Mouse (Mus musculus) megakaryocyte-erythroid progenitor cell, adult 5-6 weeks (primary cell): ENCODE measurements around the gene Pom121. TPM values are rescaled to one million over a fixed set of nuclear protein-coding genes. Genes with fewer than 3 reads are reported as not detected.
"Not testable (repeated sequence)": the region's sequence is repeated elsewhere in the genome, so short reads cannot be mapped to it uniquely, and the experiment has no call there.

Experiments
- ATAC-seq: replicated peaks from 2 replicates; pipeline ENCODE4 v1.8.0; 2016; ENCODE audit warnings: mild to moderate bottlenecking, inconsistent platforms; ENCODE audit not compliant: severe bottlenecking, poor library complexity, low FRiP score, low TSS enrichment
- total RNA-seq, 2 experiments: library from RNA; stranded (forward) in 1 of 2; stranded (reverse) in 1 of 2; fragments of 200-1000, 215-1000 nt in 1 of 2; fragments of >200 nt in 1 of 2; fragmentation: Nextera tagmentation in 1 of 2; gene quantifications; 2 replicates each; pipeline ENCODE4 v1.2.3; 2014 to 2017

Pom121 gene
- total RNA-seq, 2 experiments from 2014 or later, result 11.1 to 90.6 TPM

- peak; percentile 55 for ATAC-seq
Measured at GRCm38 (mm10) chr5:135369787-135370654, 24.3 kb downstream of the Pom121 start, which contains the start of gene Nsun5. Gene Nsun5 (plus strand): TSS chr5:135369953.

GRCm38 (mm10) chr5:135369196-135369595 lies 25.1 kb downstream of the Pom121 start:
- not testable (repeated sequence) for ATAC-seq

DNA sequence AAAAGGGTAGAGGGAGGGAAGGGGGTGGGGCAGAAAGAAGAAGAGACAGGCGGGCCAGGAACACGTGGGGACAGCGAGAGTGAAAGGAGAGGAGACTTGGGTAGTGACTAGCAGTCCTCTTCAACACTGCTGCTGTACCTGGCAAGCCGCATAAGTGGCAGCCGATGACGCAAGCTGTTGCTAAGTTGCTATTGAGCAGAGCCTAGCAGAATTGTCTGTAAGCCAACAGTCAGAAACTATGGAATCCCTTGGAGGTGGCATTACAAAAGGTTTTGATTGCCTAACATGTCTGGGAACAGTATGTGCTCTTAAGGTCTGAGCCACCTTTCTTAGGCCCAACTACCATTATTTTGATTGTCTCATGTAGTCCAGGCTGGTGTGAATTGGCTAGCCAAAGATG lies 26.0 kb downstream of the Pom121 start:
- ATAC-seq, result no peak

- ATAC-seq, result no peak
Measured at GRCm38 (mm10) chr5:135367841-135368240, 26.5 kb downstream of the Pom121 start.

GRCm38 (mm10) chr5:135363540-135363939 lies 30.8 kb downstream of the Pom121 start:
- peak; percentile 59 for ATAC-seq

DNA sequence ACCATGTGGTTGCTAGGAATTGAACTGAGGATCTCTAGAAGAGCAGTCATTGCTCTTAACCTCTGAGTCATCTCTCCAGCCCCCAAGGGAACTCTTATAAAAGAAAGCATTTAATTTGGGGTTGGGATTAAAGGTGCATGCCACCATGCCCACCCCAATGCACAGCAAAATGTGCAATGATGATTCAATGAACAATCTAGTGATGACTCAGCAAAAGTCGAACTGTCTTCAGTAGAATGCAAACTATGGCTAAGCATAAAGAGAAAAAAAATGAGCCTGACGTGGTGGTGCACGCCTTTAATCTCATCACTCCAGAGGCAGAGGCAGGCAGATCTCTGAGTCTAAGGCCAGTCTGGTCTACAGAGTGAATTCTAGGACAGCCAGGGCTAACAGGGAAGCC lies 31.8 kb downstream of the Pom121 start:
- ATAC-seq, result no peak

DNA sequence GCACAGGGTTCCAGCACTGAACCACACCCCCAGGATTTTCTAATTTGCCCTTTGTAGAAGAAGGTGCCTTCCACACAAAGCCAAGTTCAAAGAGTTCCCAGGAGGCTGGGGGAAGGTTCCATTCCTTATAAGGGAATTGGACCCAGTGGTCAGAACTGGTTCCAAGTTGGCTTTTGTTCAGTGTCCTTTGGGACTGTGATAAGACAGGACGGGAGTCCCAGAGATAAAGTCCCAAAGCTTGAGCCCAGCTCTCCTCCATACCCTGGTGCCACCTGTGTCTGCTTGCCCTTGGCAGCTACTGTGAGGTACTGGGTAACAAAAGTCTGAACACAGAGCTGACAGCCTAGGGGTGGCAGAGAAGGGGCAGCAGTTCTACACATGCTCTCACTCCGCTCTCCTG lies 34.6 kb downstream of the Pom121 start:
- no peak for ATAC-seq

DNA sequence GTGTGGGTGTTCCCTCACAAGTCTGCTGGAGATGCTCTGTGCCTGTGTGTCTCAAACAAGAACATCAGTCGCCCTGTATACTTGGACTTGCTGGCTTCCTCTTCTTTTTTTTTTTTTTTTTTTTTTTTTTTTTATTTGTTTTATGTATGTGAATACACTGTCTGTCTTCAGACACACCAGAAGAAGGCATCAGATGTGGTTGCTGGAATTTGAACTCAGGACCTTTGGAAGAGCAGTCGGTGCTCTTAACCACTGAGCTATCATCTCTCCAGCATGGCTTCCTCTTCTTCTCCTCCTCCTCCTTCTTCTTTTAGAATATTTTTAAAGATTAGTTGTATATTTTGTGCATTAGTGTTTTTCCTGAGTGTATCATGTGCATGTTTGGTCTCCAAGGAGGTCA lies 36.8 kb downstream of the Pom121 start:
- no peak for ATAC-seq

DNA sequence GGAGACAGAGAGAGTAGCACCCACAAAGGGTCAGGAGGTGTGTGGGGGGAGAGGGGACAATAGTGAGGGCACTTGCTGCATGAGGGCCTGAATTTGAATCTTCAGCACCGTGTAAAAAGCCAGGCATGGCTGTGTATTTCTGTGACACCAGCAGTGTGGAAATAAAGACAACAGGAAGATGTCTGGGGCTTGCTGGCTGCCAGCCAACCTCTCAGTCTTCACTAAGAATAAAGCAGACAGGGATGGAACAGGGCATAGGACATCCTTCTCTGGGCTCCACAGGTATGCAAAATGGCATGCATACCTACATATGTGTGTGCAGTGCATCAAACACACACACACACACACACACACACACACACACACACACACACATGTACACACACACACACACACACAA lies 38.3 kb downstream of the Pom121 start:
- ATAC-seq, result no peak

DNA sequence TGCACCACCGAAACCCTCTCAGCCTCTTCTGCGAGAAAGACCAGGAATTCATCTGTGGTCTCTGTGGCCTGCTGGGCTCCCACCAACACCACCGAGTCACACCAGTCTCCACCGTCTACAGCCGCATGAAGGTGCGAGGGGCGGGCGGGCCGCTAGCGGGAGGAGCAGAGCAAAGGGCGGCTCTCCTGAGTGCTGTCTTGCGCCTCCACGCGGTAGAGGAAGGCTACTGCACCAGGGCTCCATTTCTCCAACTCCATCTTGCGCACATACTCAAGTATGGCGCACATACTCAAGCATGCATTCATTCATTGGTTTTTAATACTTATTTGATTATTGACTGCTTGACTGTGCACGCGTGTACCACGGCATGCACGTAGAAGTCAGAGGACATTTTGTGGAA lies 40.8 kb downstream of the Pom121 start:
- ATAC-seq, result peak; percentile 72

- no peak for ATAC-seq
Measured at GRCm38 (mm10) chr5:135352995-135353394, 41.4 kb downstream of the Pom121 start, which contains the start of gene Trim50. Gene Trim50 (plus strand): TSS chr5:135353295.

DNA sequence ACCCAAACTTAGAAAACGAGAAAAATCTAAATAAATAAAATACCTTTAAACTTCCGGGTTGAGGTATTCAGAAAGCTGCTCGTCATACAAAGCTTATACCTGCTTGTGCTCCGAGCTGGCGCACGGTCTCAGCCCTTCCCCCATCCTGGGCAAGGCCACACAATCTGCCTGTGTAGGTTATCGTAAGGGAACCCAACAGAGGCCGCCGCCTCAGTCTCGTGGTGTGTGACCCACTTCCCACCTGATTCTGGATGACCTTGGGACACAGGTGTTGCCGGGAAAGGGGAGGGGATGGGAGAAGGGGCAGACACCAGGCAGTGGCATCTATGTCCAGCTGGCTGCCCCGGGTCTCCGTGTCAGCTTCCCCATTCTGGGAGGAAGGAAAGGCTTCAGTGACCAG lies 42.7 kb downstream of the Pom121 start:
- ATAC-seq, result no peak

DNA sequence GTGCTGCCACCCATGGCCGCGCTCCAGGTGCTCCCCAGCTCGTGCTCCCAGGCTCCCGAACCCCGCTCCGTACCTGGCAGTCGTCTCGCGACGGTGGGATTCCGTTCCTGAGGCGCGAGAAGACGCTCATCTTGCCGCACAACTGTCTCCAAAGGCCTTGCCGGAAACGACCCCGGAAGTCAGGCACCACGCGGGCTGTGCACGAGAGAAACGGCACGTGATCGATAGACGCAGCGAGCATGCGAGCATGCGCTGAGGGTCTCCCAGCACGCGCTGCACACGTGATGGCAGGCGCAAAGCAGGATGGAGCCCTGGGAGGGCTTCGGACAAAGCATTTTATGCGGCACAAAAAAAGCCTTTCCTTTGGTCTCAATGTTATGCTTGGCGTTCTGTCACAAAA lies 44.5 kb downstream of the Pom121 start, which contains the start of gene Fkbp6:
TSS of gene Fkbp6 (minus strand) at position 183 of the 400 bp plus-strand sequence.
- ATAC-seq, result no peak

DNA sequence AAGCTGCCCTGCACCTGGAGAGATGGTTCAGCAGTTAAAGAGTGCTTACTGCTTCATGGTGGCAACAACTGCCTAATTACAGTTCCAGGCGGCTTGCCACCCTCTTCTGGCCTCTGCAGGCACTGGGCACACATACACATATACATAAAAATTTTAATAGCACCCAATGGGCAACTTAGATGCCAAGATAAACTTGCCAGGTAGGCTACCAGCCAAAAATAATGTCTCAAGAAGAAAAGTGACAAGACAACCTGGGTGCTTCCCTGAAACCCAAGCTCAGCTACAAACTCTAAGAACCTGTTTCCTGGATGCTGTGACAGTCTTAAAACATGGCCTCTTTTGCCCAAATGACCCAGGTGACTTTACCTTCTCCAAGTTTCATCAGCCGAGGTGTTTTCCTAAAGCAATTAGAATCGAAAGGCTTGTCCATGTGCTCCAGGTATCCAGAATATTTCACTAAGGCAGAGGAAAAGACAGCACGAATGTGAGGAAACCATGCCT lies 46.8 kb downstream of the Pom121 start:
- ATAC-seq, result no peak

DNA sequence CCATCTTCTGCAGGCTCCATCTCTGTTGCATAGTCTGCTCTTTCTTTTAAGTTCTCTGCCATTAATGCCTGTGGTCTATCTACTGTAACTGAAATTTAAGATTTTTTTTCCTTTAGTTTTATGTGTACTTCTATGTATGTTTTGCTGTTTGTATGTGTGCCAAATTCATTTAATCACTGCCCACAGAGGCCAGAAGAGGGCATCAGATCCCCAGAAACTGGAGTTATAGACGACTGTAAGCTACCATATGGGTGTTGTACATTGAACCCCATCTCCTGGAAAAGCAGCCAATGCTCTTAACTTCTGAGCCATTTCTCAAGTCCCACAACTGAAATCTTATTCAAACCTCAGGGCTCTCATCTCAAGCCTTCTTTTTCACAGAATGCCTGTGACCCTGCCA lies 47.9 kb downstream of the Pom121 start:
- peak; percentile 38; the same call in 1 of the 2 replicates for ATAC-seq

- peak; percentile 68 for ATAC-seq
Measured at GRCm38 (mm10) chr5:135345989-135346388, 48.4 kb downstream of the Pom121 start.

DNA sequence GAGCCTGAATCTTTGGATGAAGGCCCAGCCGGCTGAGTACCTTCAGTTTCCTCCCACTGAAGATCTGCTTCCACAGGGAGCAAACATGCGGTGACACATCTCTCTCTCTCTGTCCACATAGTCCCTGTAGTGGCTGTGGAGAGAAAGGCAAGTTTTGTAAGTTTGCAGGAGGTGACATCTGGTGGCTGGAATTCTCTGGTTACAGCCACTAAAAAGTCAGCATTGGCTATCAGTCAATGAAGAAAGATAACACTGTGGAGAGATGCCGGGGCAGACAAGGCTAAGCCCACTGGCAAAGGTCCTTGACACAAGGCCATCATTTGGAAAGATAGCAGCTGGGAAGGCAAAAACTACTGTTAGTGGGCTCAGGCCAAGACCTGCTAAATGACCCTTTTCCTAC lies 56.8 kb downstream of the Pom121 start:
- ATAC-seq, result no peak

DNA sequence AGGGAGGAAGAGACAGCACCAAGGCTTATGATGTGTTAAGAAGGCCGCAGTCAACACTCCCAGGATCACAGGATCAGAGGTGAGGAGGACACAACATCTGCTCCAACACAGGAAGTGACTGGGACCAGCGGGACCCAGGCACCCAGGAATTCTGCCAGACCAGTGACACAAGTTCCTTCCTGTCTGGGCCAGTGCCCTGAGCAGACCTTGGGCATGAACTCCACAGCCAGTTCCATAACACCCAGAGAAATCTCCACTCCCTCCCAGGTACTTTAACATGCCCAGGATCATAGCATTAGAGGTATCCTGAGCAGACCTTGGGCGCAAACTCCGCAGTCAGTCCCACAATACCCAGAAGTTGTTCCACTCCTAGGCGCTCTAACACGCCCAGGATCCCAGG lies 63.2 kb downstream of the Pom121 start:
- no peak for ATAC-seq

DNA sequence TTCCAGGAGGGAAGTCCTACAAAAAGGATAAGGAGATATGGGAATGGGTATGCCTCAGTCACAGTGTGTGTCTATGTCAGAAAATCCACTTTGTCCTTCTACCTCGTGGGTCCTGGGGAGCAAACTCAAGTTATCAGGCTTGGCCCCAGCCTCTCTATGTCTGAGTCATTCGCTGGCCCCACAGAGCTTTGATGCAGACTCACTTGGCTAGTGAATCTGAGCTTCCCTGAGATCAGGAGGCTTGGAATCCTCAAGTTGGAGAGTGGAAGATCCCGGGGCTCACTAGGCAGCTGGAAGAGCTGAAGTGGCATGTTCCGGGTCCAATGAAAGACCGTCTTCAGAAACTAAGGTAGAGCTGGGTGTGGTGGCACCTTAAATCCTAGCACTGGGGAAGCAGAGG lies 64.1 kb downstream of the Pom121 start:
- ATAC-seq, result no peak

DNA sequence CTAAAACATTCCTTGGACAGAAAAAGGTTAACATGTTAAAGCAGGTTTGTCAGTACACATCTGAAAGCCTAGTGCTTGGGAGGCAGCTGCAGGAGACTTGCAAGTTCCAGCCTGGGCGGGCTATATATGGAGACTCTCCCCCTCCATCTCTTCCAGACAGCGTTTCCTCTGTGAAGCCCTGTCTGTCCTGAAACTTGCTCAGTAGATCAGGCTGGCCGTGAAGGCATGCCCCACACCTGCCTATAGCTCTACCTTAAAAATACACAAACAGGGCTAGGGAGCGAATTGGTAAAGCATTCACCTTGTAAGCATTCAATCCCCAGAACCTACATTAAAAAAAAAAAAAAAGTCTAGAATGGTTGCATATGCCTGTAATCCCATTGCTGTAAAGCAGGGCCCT lies 64.9 kb downstream of the Pom121 start:
- ATAC-seq, result no peak
